Mouse (Mus musculus): ENCODE data around the gene Glcci1. TPM values are rescaled to one million over a fixed set of nuclear protein-coding genes. Genes with fewer than 3 reads are reported as not detected.

Glcci1 gene
- polyA plus RNA-seq, 1 experiment from 2014 or later, result 4.8 TPM

- no peak overlapping the region for H3K4me2 ChIP-seq (ENCODE audit: low read length)
- no peak overlapping the region for H3K27ac ChIP-seq (ENCODE audit: low read length)
- H3K27me3 ChIP-seq (ENCODE audit: control insufficient read depth, insufficient read depth, low read depth, low read length), result no peaks in the 10 kb centered on the region
- no peaks in the 10 kb centered on the region for H3K9me3 ChIP-seq (replicated peaks; ENCODE audit: control insufficient read depth, low read length, poor library complexity, severe bottlenecking)
- no peaks in the 10 kb centered on the region for H3K36me3 ChIP-seq (ENCODE audit: control insufficient read depth, insufficient read depth, low read length)
- 63% methylated on average over 7 of the region's 7 CpGs for WGBS
- ATAC-seq, result no peak
- no peak overlapping the region for H3K4me3 ChIP-seq (ENCODE audit: low read depth, low read length)
- peaks cover 8% of the 10 kb centered on the region; the same call in 1 of the 2 replicates for H3K4me1 ChIP-seq (ENCODE audit: control insufficient read depth, insufficient read depth, low read length)
- no peak overlapping the region for H3K9ac ChIP-seq (ENCODE audit: low read depth, low read length)
Observed at GRCm38 (mm10) chr6:8489266-8489665, 20.1 kb upstream of the Glcci1 start.

- Histone ChIP-seq H3K36me3 (ENCODE audit: control insufficient read depth, insufficient read depth, low read length) (no peaks in the 10 kb centered on the region), H3K9ac (ENCODE audit: low read depth, low read length) (no peak overlapping the region), H3K9me3 (replicated peaks; ENCODE audit: control insufficient read depth, low read length, poor library complexity, severe bottlenecking) (no peaks in the 10 kb centered on the region), H3K27me3 (ENCODE audit: control insufficient read depth, insufficient read depth, low read depth, low read length) (no peaks in the 10 kb centered on the region), H3K4me1 (ENCODE audit: control insufficient read depth, insufficient read depth, low read length) (peaks cover 8% of the 10 kb centered on the region; the same call in 1 of the 2 replicates), H3K27ac (ENCODE audit: low read length) (no peak overlapping the region), H3K4me3 (ENCODE audit: low read depth, low read length) (no peak overlapping the region), H3K4me2 (ENCODE audit: low read length) (no peak overlapping the region)
- WGBS, result 60% methylated on average over 1 of the region's 1 CpGs
- no peak for ATAC-seq
Observed at GRCm38 (mm10) chr6:8489938-8490585, 19.3 kb upstream of the Glcci1 start.

- H3K36me3 ChIP-seq (ENCODE audit: control insufficient read depth, insufficient read depth, low read length), result no peaks in the 10 kb centered on the region
- no peak overlapping the region for H3K4me2 ChIP-seq (ENCODE audit: low read length)
- no peak overlapping the region for H3K4me3 ChIP-seq (ENCODE audit: low read depth, low read length)
- no peak overlapping the region for H3K9ac ChIP-seq (ENCODE audit: low read depth, low read length)
- ATAC-seq, result no peak
- 94% methylated on average over 3 of the region's 3 CpGs for WGBS
- no peak overlapping the region for H3K27ac ChIP-seq (ENCODE audit: low read length)
- no peaks in the 10 kb centered on the region for H3K9me3 ChIP-seq (replicated peaks; ENCODE audit: control insufficient read depth, low read length, poor library complexity, severe bottlenecking)
- H3K4me1 ChIP-seq (ENCODE audit: control insufficient read depth, insufficient read depth, low read length), result peaks cover 2% of the 10 kb centered on the region; the same call in 1 of the 2 replicates
- no peaks in the 10 kb centered on the region for H3K27me3 ChIP-seq (ENCODE audit: control insufficient read depth, insufficient read depth, low read depth, low read length)
Observed at GRCm38 (mm10) chr6:8492248-8492647, 17.2 kb upstream of the Glcci1 start.

- ATAC-seq, result no peak
- no peaks in the 10 kb centered on the region for H3K9me3 ChIP-seq (replicated peaks; ENCODE audit: control insufficient read depth, low read length, poor library complexity, severe bottlenecking)
- H3K4me3 ChIP-seq (ENCODE audit: low read depth, low read length), result no peak overlapping the region
- H3K4me1 ChIP-seq (ENCODE audit: control insufficient read depth, insufficient read depth, low read length), result no peaks in the 10 kb centered on the region
- H3K27ac ChIP-seq (ENCODE audit: low read length), result no peak overlapping the region
- no peak overlapping the region for H3K4me2 ChIP-seq (ENCODE audit: low read length)
- no peak overlapping the region for H3K9ac ChIP-seq (ENCODE audit: low read depth, low read length)
- H3K27me3 ChIP-seq (ENCODE audit: control insufficient read depth, insufficient read depth, low read depth, low read length), result no peaks in the 10 kb centered on the region
- WGBS, result 83% methylated on average over 5 of the region's 5 CpGs
- H3K36me3 ChIP-seq (ENCODE audit: control insufficient read depth, insufficient read depth, low read length), result no peaks in the 10 kb centered on the region
Observed at GRCm38 (mm10) chr6:8495109-8495826, 14.1 kb upstream of the Glcci1 start.

- Histone ChIP-seq H3K36me3 (ENCODE audit: control insufficient read depth, insufficient read depth, low read length) (no peaks in the 10 kb centered on the region), H3K27ac (ENCODE audit: low read length) (no peak overlapping the region), H3K4me1 (ENCODE audit: control insufficient read depth, insufficient read depth, low read length) (no peaks in the 10 kb centered on the region), H3K9ac (ENCODE audit: low read depth, low read length) (no peak overlapping the region), H3K4me3 (ENCODE audit: low read depth, low read length) (no peak overlapping the region), H3K27me3 (ENCODE audit: control insufficient read depth, insufficient read depth, low read depth, low read length) (no peaks in the 10 kb centered on the region), H3K9me3 (replicated peaks; ENCODE audit: control insufficient read depth, low read length, poor library complexity, severe bottlenecking) (no peaks in the 10 kb centered on the region), H3K4me2 (ENCODE audit: low read length) (no peak overlapping the region)
- WGBS, result 85% methylated on average over 4 of the region's 4 CpGs
- no peak for ATAC-seq
Observed at GRCm38 (mm10) chr6:8495827-8496222, 13.6 kb upstream of the Glcci1 start.

GRCm38 (mm10) chr6:8497234-8497867, 12.0 kb upstream of the Glcci1 start:
- ATAC-seq, result no peak
- Histone ChIP-seq H3K9ac (ENCODE audit: low read depth, low read length) (no peak overlapping the region), H3K9me3 (replicated peaks; ENCODE audit: control insufficient read depth, low read length, poor library complexity, severe bottlenecking) (no peaks in the 10 kb centered on the region), H3K4me1 (ENCODE audit: control insufficient read depth, insufficient read depth, low read length) (no peaks in the 10 kb centered on the region), H3K27me3 (ENCODE audit: control insufficient read depth, insufficient read depth, low read depth, low read length) (no peaks in the 10 kb centered on the region), H3K4me2 (ENCODE audit: low read length) (no peak overlapping the region), H3K27ac (ENCODE audit: low read length) (no peak overlapping the region), H3K4me3 (ENCODE audit: low read depth, low read length) (no peak overlapping the region), H3K36me3 (ENCODE audit: control insufficient read depth, insufficient read depth, low read length) (no peaks in the 10 kb centered on the region)
- WGBS, result 73% methylated on average over 6 of the region's 6 CpGs

- 80% methylated on average over 6 of the region's 6 CpGs for WGBS
- no peak overlapping the region for H3K4me2 ChIP-seq (ENCODE audit: low read length)
- H3K9ac ChIP-seq (ENCODE audit: low read depth, low read length), result no peak overlapping the region
- no peaks in the 10 kb centered on the region for H3K9me3 ChIP-seq (replicated peaks; ENCODE audit: control insufficient read depth, low read length, poor library complexity, severe bottlenecking)
- H3K4me3 ChIP-seq (ENCODE audit: low read depth, low read length), result no peak overlapping the region
- H3K27ac ChIP-seq (ENCODE audit: low read length), result no peak overlapping the region
- ATAC-seq, result no peak
- H3K4me1 ChIP-seq (ENCODE audit: control insufficient read depth, insufficient read depth, low read length), result no peaks in the 10 kb centered on the region
- H3K36me3 ChIP-seq (ENCODE audit: control insufficient read depth, insufficient read depth, low read length), result no peaks in the 10 kb centered on the region
- no peaks in the 10 kb centered on the region for H3K27me3 ChIP-seq (ENCODE audit: control insufficient read depth, insufficient read depth, low read depth, low read length)
Observed at GRCm38 (mm10) chr6:8497868-8498257, 11.5 kb upstream of the Glcci1 start.

GRCm38 (mm10) chr6:8498961-8499360, 10.4 kb upstream of the Glcci1 start:
- Histone ChIP-seq H3K4me1 (ENCODE audit: control insufficient read depth, insufficient read depth, low read length) (no peaks in the 10 kb centered on the region), H3K36me3 (ENCODE audit: control insufficient read depth, insufficient read depth, low read length) (no peaks in the 10 kb centered on the region), H3K4me2 (ENCODE audit: low read length) (no peak overlapping the region), H3K27me3 (ENCODE audit: control insufficient read depth, insufficient read depth, low read depth, low read length) (no peaks in the 10 kb centered on the region), H3K27ac (ENCODE audit: low read length) (no peak overlapping the region), H3K4me3 (ENCODE audit: low read depth, low read length) (no peak overlapping the region), H3K9ac (ENCODE audit: low read depth, low read length) (no peak overlapping the region), H3K9me3 (replicated peaks; ENCODE audit: control insufficient read depth, low read length, poor library complexity, severe bottlenecking) (no peaks in the 10 kb centered on the region)
- ATAC-seq, result no peak
- 79% methylated on average over 3 of the region's 3 CpGs for WGBS

GRCm38 (mm10) chr6:8503953-8504352, 5.4 kb upstream of the Glcci1 start:
- whole genome bisulfite sequencing, result 20% methylated on average over 3 of the region's 3 CpGs
- Histone ChIP-seq H3K4me2 (ENCODE audit: low read length) (no peak overlapping the region), H3K4me1 (ENCODE audit: control insufficient read depth, insufficient read depth, low read length) (peaks cover 3% of the 10 kb centered on the region; the same call in 1 of the 2 replicates), H3K9me3 (replicated peaks; ENCODE audit: control insufficient read depth, low read length, poor library complexity, severe bottlenecking) (no peaks in the 10 kb centered on the region), H3K4me3 (ENCODE audit: low read depth, low read length) (no peak overlapping the region), H3K27ac (ENCODE audit: low read length) (no peak overlapping the region), H3K36me3 (ENCODE audit: control insufficient read depth, insufficient read depth, low read length) (no peaks in the 10 kb centered on the region), H3K27me3 (ENCODE audit: control insufficient read depth, insufficient read depth, low read depth, low read length) (no peaks in the 10 kb centered on the region), H3K9ac (ENCODE audit: low read depth, low read length) (no peak overlapping the region)
- no peak for ATAC-seq

Measured in midbrain, embryonic 16.5 days (tissue).